Mouse (Mus musculus) myocyte (in vitro differentiated cells): ENCODE results near the gene Ano10.

ENCODE experiments used
- CEBPB ChIP-seq: IDR thresholded peaks from 2 replicates; pipeline ENCODE4 v1.6.1; 2011; ENCODE audit warnings: mild to moderate bottlenecking, moderate library complexity; ENCODE audit not compliant: poor library complexity, insufficient read depth, severe bottlenecking
- E2F4 ChIP-seq: IDR thresholded peaks from one replicate; pipeline ENCODE4 v1.6.1; 2011; ENCODE audit warnings: mild to moderate bottlenecking, control low read depth, moderate library complexity; ENCODE audit not compliant: insufficient read depth
- MAX ChIP-seq: IDR thresholded peaks from one replicate; pipeline ENCODE4 v1.6.1; 2011; ENCODE audit warnings: low read depth, mild to moderate bottlenecking, control low read depth
- MYOD1 ChIP-seq, 3 experiments: IDR thresholded peaks; one replicate each; pipeline ENCODE4 v1.6.1; 2011; ENCODE audit warnings: control low read depth in 2 of 3, low read depth in 2 of 3, mild to moderate bottlenecking in 2 of 3, moderate library complexity in 1 of 3; ENCODE audit not compliant: insufficient read length in 2 of 3, control insufficient read depth in 1 of 3
- POLR2A ChIP-seq: IDR thresholded peaks from one replicate; pipeline ENCODE4 v1.6.1; 2011; ENCODE audit warnings: low read depth, mild to moderate bottlenecking, control low read depth, moderate library complexity; ENCODE audit not compliant: insufficient read length
- POLR2AphosphoS2 ChIP-seq: IDR thresholded peaks from one replicate; pipeline ENCODE4 v1.6.1; 2011; ENCODE audit warnings: low read depth, control low read depth; ENCODE audit not compliant: insufficient read length
- REST ChIP-seq: IDR thresholded peaks from one replicate; pipeline ENCODE4 v1.6.1; 2011; ENCODE audit warnings: mild to moderate bottlenecking, control low read depth, moderate library complexity; ENCODE audit not compliant: insufficient read depth, insufficient read length
- TCF12 ChIP-seq: IDR thresholded peaks from one replicate; pipeline ENCODE4 v1.6.1; 2011; ENCODE audit warnings: mild to moderate bottlenecking, control low read depth; ENCODE audit not compliant: poor library complexity, insufficient read depth, severe bottlenecking
- USF1 ChIP-seq: IDR thresholded peaks from one replicate; pipeline ENCODE4 v1.6.1; 2011; ENCODE audit warnings: low read depth, mild to moderate bottlenecking, control low read depth, moderate library complexity

DNA sequence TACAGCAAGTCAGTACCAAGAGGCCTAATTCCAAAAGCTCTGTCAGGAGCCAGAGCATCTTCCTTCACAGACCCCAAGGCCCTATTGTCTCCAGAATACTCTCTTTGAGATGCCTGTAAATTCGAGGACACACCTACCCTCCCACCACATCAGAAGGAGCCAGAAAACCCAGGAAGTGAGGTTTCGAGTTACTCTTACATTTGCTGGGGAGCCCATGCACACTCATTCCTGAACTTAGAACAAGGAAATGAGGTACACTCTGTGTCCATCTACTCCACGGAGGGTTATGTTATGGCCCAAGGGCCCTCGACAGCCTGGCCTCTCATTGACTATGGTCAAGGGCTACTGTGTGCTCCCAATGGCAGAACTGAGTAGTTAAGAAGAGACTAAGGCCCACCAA, 22.4 kb downstream of the Ano10 start:
- no peak for TF ChIP-seq MAX
- no peak for TF ChIP-seq USF1
- TF ChIP-seq E2F4: no peak
- no peak for TF ChIP-seq REST
- no peak for TF ChIP-seq POLR2A
- TF ChIP-seq MYOD1 (IDR thresholded peaks at IDR 0.05; ENCODE audit: control insufficient read depth in 1 of 3, insufficient read length in 2 of 3, low read depth in 2 of 3): no peak
- no peak for TF ChIP-seq TCF12
- TF ChIP-seq CEBPB: no peak
- no peak for TF ChIP-seq POLR2AphosphoS2
